Mouse (Mus musculus) monocyte, adult 59 days (primary cell): ENCODE results near the gene Tbk1. TPM values are rescaled to one million over a fixed set of nuclear protein-coding genes. Genes with fewer than 3 reads are reported as not detected.

Source experiments
- total RNA-seq, 2 experiments: library from RNA; stranded (reverse); gene quantifications; one replicate each; pipeline ENCODE4 v1.2.4; 2023

The Tbk1 gene
- total RNA-seq: 10 to 100 TPM; 71.7 to 87.3 TPM

GRCm38 (mm10) chr10:121586675-121587370, at the start of gene Tbk1:
Gene Tbk1, minus strand, starts transcription at chr10:121586787.

DNA sequence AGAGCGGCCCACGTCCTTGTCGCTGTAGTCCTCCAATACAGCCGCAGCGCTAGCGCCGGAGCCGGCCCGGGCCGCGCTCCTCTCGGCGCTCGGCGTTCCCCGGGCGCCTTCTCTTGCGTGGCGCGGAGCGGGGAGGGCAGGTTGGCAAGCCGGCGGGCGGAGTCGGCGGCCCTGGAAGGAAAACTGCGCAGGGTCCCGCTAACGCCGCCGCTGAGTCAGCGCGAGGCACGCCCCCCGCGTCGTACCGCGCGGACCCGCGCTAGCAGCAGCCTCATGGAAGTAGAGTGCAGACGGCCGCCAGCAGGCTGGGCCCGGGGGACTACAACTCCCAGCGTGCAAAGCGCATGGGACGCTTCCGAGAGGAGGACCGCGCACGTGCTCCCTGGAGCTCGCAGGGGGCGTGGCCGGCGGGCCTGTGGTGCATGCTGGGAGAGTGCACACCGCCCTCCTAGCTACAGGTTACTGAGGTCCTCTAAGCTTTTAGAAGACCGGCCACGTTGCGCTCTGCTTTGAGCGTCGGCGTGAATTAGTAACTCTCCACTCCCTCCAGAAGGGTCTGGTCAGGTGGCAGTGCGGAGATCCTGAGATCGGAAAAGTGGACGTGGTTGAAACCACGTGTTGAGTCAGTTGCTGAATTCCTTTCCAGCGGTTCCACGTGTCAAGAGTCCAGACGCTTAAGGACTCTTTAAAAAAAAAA, 39.7 kb upstream of the Tbk1 start, which contains the start of gene Xpot:
TSS of gene Xpot (minus strand) at position 147 of the 697 bp plus-strand sequence.

Other genes with a start within 250 kb of the Tbk1 start
- gene Tbc1d30, start 235.5 kb downstream of the Tbk1 start, total RNA-seq: 1 to 10 TPM; 4.0 to 4.3 TPM
- 100 to 1,000 TPM; 426 to 463 TPM for gene Gns, start 221.7 kb downstream of the Tbk1 start, total RNA-seq
- gene Rassf3, start 110.4 kb downstream of the Tbk1 start, total RNA-seq: 100 to 1,000 TPM; 174 to 180 TPM
- 10 to 100 TPM; 26.1 to 33.0 TPM for gene Xpot, start 39.5 kb upstream of the Tbk1 start, total RNA-seq
- gene D930020B18Rik, start 54.8 kb upstream of the Tbk1 start, total RNA-seq: not detected
- gene BC048403, start 153.2 kb upstream of the Tbk1 start, total RNA-seq: 1 to 10 TPM; 6.4 to 7.8 TPM